Mouse (Mus musculus) cerebellum, adult 2 months (tissue): Measurements from ENCODE around the gene Cacng8. TPM values are rescaled to one million over a fixed set of nuclear protein-coding genes. Genes with fewer than 3 reads are reported as not detected.
"Not testable (repeated sequence)": the region's sequence is repeated elsewhere in the genome, so short reads cannot be mapped to it uniquely, and the experiment has no call there.

Experiments used
- DNase-seq, 2 experiments: peaks; one replicate each; pipeline ENCODE4 v3.0.0; 2021
- H3K27ac ChIP-seq: fragments of 200-500 bp; 2 replicates; pipeline ENCODE4 v1.5.1; 2012; ENCODE audit warnings: low read length, control low read depth, inconsistent platforms; ENCODE audit not compliant: insufficient read depth
- H3K27me3 ChIP-seq: fragments of 200-500 bp; 2 replicates; pipeline ENCODE4 v1.6.1; 2012; ENCODE audit warnings: inconsistent platforms, mild to moderate bottlenecking, low read length, moderate library complexity; ENCODE audit not compliant: control insufficient read depth, insufficient read depth
- H3K4me1 ChIP-seq: fragments of 200-500 bp; 2 replicates; pipeline ENCODE4 v1.6.1; 2011; ENCODE audit warnings: low read length; ENCODE audit not compliant: control insufficient read depth, insufficient read depth
- H3K4me3 ChIP-seq: fragments of 200-500 bp; replicated peaks from 2 replicates; pipeline ENCODE3; 2011; ENCODE audit warnings: mild to moderate bottlenecking, low read depth, low read length, control low read depth; ENCODE audit not compliant: insufficient read depth
- CTCF ChIP-seq: fragments of 200-500 bp; IDR thresholded peaks from 2 replicates; pipeline ENCODE4 v1.5.1; 2011; ENCODE audit warnings: low read depth, mild to moderate bottlenecking, control low read depth, low read length, moderate library complexity, borderline replicate concordance; ENCODE audit not compliant: insufficient read depth
- POLR2A ChIP-seq: fragments of 200-500 bp; IDR thresholded peaks from 2 replicates; pipeline ENCODE4 v1.6.1; 2011; ENCODE audit warnings: low read length, control low read depth, borderline replicate concordance; ENCODE audit not compliant: insufficient read depth
- WGBS: fragments of 180-500 bp; shearing (Covaris S2); methylation state at CpG from one replicate; pipeline ENCODE4 v1.1.7; 2018; 5-methylcytosine and 5-hydroxymethylcytosine counted together
- polyA plus RNA-seq: library from polyadenylated mRNA; depleted of rRNA; stranded (reverse); fragments of >200 nt; gene quantifications from 2 replicates; pipeline ENCODE4 v1.2.3, GENCODE M21; 2012

Gene Cacng8
- polyA plus RNA-seq, 1 experiment, result 20.6 TPM

GRCm38 (mm10) chr7:3389444-3390412 is 755 bp upstream of the Cacng8 start:
- no peak for TF ChIP-seq POLR2A
- no peak for TF ChIP-seq CTCF
- DNase-seq, result peak; percentile 65 to 73
- 5% methylated on average over 16 of the region's 17 CpGs for WGBS

GRCm38 (mm10) chr7:3391081-3391451 is 583 bp downstream of the Cacng8 start:
- no peaks in the 10 kb centered on the region for H3K27me3 ChIP-seq
- DNase-seq, result peak in 1 of 2 experiments; percentile 33
- 3% methylated on average over 12 of the region's 12 CpGs for WGBS
- peak overlapping the region; percentile 90 for H3K4me3 ChIP-seq
- TF ChIP-seq CTCF (no peak), POLR2A (no peak)
- no peak overlapping the region for H3K27ac ChIP-seq
- H3K4me1 ChIP-seq, result peaks cover 3% of the 10 kb centered on the region; the same call in 1 of the 2 replicates

More at GRCm38 (mm10) chr7:3389444-3390412, 755 bp upstream of the Cacng8 start:
- Histone ChIP-seq H3K27me3 (no peaks in the 10 kb centered on the region), H3K27ac (no peak overlapping the region), H3K4me1 (peaks cover 3% of the 10 kb centered on the region; the same call in 1 of the 2 replicates), H3K4me3 (peak overlapping the region; percentile 60)

GRCm38 (mm10) chr7:3391809-3392208 is 1.3 kb downstream of the Cacng8 start:
- H3K4me1 ChIP-seq, result peaks cover 3% of the 10 kb centered on the region; the same call in 1 of the 2 replicates
- H3K27me3 ChIP-seq, result no peaks in the 10 kb centered on the region
- no peak overlapping the region for H3K27ac ChIP-seq
- TF ChIP-seq CTCF, result no peak
- TF ChIP-seq POLR2A, result no peak
- peak overlapping the region; percentile 40 for H3K4me3 ChIP-seq
- 10% methylated on average over 4 of the region's 4 CpGs for WGBS
- DNase-seq, result peak; percentile 35 to 41

- WGBS, result 58% methylated on average over 10 of the region's 10 CpGs
- Histone ChIP-seq H3K4me1 (no peaks in the 10 kb centered on the region), H3K27ac (no peak overlapping the region), H3K4me3 (no peak overlapping the region), H3K27me3 (no peaks in the 10 kb centered on the region)
- no peak for DNase-seq
- no peak for TF ChIP-seq POLR2A
- no peak for TF ChIP-seq CTCF
Observed at GRCm38 (mm10) chr7:3397355-3397754, 6.9 kb downstream of the Cacng8 start.

- Histone ChIP-seq H3K27ac (no peak overlapping the region), H3K27me3 (no peaks in the 10 kb centered on the region), H3K4me3 (no peak overlapping the region), H3K4me1 (no peaks in the 10 kb centered on the region)
- no peak for DNase-seq
- TF ChIP-seq POLR2A (no peak), CTCF (no peak)
- WGBS, result 34% methylated on average over 7 of the region's 7 CpGs
Observed at GRCm38 (mm10) chr7:3397797-3398196, 7.3 kb downstream of the Cacng8 start.

DNA sequence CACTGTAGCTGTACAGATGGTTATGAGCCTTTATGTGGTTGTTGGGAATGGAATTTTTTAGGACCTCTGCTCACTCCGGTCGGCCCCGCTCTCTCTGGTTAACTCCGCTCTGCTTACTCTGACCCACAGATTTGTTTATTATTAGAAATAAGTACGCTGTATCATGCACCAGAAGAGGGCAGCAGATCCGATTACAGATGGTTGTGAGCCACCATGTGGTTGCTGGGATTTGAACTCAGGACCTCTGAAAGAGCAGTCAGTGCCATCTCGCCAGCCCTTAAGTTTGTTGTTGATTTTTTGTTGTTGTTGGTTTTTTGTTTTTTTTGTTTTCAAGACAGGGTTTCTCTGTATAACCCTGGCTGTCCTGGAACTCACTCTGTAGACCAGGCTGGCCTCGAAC is 7.9 kb downstream of the Cacng8 start:
- H3K4me1 ChIP-seq, H3K4me3 ChIP-seq, H3K27me3 ChIP-seq, H3K27ac ChIP-seq, DNase-seq: not testable (repeated sequence)
- 88% methylated on average over 8 of the region's 8 CpGs for WGBS

- DNase-seq, result no peak
- Histone ChIP-seq H3K4me1 (no peaks in the 10 kb centered on the region), H3K4me3 (no peak overlapping the region), H3K27ac (no peak overlapping the region), H3K27me3 (no peaks in the 10 kb centered on the region; the same call in 1 of the 2 replicates)
- TF ChIP-seq POLR2A, result no peak
- TF ChIP-seq CTCF, result no peak
Observed at GRCm38 (mm10) chr7:3399937-3400336, 9.5 kb downstream of the Cacng8 start.

DNA sequence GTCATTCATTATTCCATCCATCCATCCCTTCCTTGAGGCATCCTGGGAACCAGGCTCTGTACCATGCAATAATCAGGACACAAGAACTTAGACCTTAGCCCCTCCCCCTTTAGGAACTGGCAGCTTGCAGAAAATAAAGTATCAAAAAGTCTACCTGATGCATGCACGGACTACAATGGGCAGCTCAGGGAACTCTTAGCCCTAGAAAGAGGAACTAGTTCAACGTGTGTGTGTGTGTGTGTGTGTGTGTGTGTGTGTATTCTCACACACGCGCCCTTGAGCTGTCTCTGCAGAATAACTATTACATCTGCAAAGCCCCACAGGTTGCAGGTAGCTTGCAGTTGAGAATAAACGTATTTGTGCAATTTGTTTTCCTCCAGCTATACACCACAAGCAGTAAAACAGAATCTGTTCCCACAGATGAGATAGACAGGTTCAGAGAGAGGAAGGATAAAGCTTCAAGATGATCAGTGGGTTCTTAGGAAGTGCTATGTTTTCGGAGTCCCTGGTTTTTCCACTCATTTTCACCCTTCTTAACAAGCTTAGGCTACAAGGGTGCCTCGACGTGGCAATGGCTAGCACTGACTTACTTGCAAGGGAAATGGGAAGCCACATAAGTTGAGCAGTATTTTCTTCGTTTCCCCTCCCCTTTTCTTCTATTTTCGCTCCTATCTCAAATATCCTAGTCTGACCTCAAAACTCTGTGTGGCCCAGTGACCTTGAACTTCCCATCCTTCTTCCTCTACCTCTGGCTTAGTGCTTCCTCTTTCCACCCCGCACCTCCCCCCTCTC is 19.4 kb downstream of the Cacng8 start:
- H3K4me3 ChIP-seq, result no peak overlapping the region
- H3K4me1 ChIP-seq, result peaks cover 2% of the 10 kb centered on the region; the same call in 1 of the 2 replicates
- no peak for TF ChIP-seq POLR2A
- TF ChIP-seq CTCF, result no peak
- no peak for DNase-seq
- no peaks in the 10 kb centered on the region for H3K27me3 ChIP-seq
- 76% methylated on average over 11 of the region's 11 CpGs for WGBS
- H3K27ac ChIP-seq, result no peak overlapping the region
